Mouse (Mus musculus): ENCODE results near the gene Olfr1474.
"Not testable (repeated sequence)": the region's sequence is repeated elsewhere in the genome, so short reads cannot be mapped to it uniquely, and the experiment has no call there.

The Olfr1474 gene

DNA sequence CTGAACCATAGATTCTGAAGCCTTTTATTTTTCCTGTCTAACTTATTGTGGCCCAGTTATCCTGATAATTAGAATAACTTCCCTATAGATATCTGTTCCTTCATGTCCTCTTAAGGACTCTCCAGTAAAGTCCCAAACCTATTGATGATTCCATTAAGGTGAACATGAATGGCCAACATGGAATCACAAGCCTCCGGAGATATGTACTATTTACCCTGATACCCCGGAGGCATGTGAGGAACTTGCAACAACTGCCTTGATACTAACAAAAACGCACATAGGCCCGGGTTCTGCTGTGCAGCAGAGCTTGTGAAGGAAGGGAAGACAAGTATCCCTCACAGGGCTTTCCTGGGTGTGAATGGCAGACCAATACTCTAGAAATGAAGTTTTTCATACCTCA is at the start of gene Olfr1474:
Gene Olfr1474, plus strand, starts transcription at position 301 of the 400 bp plus-strand sequence.
- not testable (repeated sequence) for DNase-seq (ENCODE audit: low spot score)

DNA sequence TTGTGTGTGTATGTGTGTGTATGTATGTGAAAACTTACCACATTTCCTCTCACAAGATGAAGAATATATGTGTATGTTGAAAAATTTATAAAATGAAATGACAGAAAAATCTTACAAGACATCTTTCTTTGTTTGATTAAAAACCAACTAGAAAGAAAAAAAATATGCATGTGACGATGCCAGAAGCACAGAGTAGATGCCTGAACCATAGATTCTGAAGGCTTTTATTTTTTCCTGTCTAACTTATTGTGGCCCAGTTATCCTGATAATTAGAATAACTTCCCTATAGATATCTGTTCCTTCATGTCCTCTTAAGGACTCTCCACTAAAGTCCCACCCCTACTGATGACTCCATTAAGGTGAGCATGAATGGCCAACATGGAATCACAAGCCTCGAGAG is 26.3 kb upstream of the Olfr1474 start, which contains the start of gene Olfr1471:
Gene Olfr1471, plus strand, starts transcription at position 301 of the 400 bp plus-strand sequence.
- DNase-seq (ENCODE audit: low spot score), result not testable (repeated sequence)

DNA sequence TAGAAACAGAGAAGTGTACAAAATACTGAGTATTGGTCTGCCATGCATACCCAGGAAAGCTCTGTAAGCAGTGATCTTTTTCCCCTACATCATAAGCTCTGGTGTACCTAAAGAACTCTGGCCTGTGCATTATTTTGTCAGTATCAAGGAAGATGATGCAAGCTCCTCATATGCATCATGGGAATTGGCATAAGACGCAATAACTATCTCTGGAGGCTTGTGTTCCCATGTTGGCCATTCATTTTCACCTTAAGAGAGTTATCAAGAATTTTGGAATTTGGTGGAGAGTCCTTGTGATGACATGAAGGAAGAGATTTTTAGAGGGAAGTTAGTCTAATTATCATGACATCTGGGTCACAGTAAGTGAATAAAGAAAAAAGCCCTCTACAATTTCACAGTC is 13.4 kb upstream of the Olfr1474 start, which contains the start of gene Olfr1472:
Gene Olfr1472, minus strand, starts transcription at position 101 of the 400 bp plus-strand sequence.
- DNase-seq (ENCODE audit: low spot score), result no peak

DNA sequence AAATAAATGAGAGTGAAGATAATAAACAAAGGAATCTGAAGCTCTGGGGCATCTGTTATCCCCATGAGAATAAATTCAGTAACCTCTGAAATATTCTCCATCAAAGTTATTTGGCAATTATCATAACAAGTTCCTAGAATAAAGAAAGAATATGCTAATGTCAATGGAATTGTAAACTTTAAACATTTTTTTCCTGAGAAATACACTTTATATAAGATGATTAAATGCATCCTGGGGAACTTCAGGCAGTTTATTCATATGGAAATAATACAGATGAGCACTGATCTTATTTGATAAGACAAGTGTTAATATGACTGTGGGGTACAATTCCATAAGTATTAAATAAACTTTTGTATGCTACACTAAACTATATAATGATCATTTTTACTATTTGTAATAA is 10.7 kb downstream of the Olfr1474 start, which contains the start of gene Olfr1475:
Gene Olfr1475, minus strand, starts transcription at position 101 of the 400 bp plus-strand sequence.
- DNase-seq (ENCODE audit: low spot score), result no peak

DNA sequence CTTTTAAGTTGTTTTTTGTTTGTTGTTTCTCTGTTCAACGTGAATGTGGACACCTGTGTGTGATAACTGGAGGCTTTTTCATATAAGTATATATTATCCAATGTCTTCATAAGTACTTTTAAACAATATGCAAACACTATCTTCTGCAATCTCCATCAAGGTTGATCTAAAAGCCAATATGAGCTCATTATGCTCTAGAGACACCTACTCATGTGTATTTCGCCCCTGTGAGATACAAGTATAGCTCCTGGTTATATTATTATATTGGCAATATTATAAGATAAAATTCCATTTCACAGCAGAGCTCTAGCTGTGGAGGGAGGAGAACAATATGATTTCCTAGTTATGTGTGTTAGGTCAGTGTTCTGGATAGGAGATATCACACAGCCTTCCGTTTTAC is 30.9 kb downstream of the Olfr1474 start, which contains the start of gene Olfr1477:
Gene Olfr1477, plus strand, starts transcription at position 301 of the 400 bp plus-strand sequence.
- no peak for DNase-seq (ENCODE audit: low spot score)
